Mouse (Mus musculus): ENCODE measurements around the gene Brms1. TPM values are rescaled to one million over a fixed set of nuclear protein-coding genes. Genes with fewer than 3 reads are reported as not detected.

The Brms1 gene
- polyA plus RNA-seq, 1 experiment from 2014 or later, result 27.5 TPM

DNA sequence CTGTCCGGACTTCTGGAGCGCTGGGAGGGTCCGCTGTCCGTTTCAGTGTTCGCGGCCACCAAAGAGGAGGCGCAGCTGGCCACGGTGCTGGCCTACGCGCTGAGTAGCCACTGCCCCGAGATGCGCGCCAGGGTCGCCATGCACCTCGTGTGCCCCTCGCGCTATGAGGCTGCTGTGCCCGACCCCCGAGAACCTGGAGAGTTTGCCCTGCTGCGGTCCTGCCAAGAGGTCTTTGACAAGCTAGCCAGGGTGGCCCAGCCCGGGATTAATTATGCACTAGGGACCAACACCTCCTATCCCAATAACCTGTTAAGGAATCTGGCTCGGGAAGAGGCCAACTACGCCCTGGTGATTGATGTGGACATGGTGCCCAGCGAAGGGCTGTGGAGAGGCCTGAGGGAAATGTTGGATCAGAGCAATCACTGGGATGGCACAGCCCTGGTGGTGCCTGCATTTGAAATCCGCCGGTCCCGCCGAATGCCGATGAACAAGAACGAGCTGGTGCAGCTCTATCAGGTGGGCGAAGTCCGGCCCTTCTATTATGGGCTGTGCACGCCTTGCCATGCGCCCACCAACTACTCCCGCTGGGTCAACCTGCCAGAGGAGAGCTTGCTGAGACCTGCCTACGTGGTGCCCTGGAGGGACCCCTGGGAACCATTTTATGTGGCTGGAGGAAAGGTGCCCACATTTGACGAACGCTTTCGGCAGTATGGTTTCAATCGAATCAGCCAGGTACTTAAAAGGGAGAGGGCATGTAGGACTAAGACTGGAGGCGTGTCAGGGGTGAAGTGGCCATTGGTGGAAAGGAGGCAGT is 1.6 kb upstream of the Brms1 start:
- 0 out of 2 replicates have a peak, but pooled peaks have one; percentile 4 for ATAC-seq (ENCODE audit: insufficient number of reproducible peaks, insufficient read depth, low FRiP score, low read depth)
- WGBS, result 15% methylated on average over 41 of the region's 41 CpGs
- H3K4me3 ChIP-seq (ENCODE audit: control insufficient read depth in 1 of 2, insufficient read depth in 1 of 2, low read depth in 1 of 2, low read length in 2 of 2), result peak overlapping the region; percentile 60 to 70
- H3K9me3 ChIP-seq (ENCODE audit: control insufficient read depth, low read length), result no peaks in the 10 kb centered on the region
- H3K4me1 ChIP-seq (ENCODE audit: control insufficient read depth in 2 of 2, insufficient read depth in 2 of 2, low read length in 2 of 2), result peaks cover 13 to 25% of the 10 kb centered on the region in 2 experiments
- H3K36me3 ChIP-seq (ENCODE audit: control insufficient read depth, insufficient read depth, low read length), result 0 out of 2 replicates have a peak, but pooled peaks cover 12% of the 10 kb centered on the region
- H3K27me3 ChIP-seq (ENCODE audit: control insufficient read depth, insufficient read depth, low read length), result no peaks in the 10 kb centered on the region
- H3K27ac ChIP-seq (replicated peaks in 1 of 2; ENCODE audit: control insufficient read depth in 1 of 2, insufficient read depth in 1 of 2, low read depth in 2 of 2, low read length in 2 of 2), result peak overlapping the region in 1 of 2 experiments; percentile 54; a peak in 2 of 4 replicates
- H3K4me2 ChIP-seq (ENCODE audit: low read length), result peak overlapping the region; percentile 92
- peak overlapping the region; percentile 84 for H3K9ac ChIP-seq (ENCODE audit: low read length)

DNA sequence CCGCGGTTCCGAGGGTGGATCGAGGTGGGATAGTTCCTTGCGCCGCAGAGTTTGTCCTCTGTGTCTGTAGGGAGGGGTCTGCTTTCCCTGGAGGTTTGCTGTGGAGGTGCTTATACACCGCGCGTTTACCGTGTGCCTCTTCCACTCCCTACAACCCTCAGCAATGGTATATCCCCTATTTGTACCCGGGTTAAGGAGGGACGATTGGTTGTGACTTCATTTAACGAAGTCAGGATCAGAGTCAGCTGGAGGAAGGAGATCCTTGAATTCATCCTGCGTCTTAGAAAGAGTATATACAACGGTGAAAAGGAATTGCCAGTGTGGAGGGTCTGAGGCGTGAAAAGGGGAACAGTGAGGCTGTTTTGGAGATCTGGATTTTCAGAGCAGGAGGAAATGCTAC is 434 bp downstream of the Brms1 start:
- Histone ChIP-seq H3K27ac (replicated peaks in 1 of 2; ENCODE audit: control insufficient read depth in 1 of 2, insufficient read depth in 1 of 2, low read depth in 2 of 2, low read length in 2 of 2) (peak overlapping the region; percentile 9 to 61; a peak in 2 of 4 replicates), H3K36me3 (ENCODE audit: control insufficient read depth, insufficient read depth, low read length) (peaks cover 23% of the 10 kb centered on the region), H3K4me1 (ENCODE audit: control insufficient read depth in 2 of 2, insufficient read depth in 2 of 2, low read length in 2 of 2) (peaks cover 13 to 25% of the 10 kb centered on the region in 2 experiments), H3K4me3 (ENCODE audit: control insufficient read depth in 1 of 2, insufficient read depth in 1 of 2, low read depth in 1 of 2, low read length in 2 of 2) (peak overlapping the region; percentile 64 to 78), H3K27me3 (ENCODE audit: control insufficient read depth, insufficient read depth, low read length) (no peaks in the 10 kb centered on the region), H3K9me3 (ENCODE audit: control insufficient read depth, low read length) (no peaks in the 10 kb centered on the region), H3K9ac (ENCODE audit: low read length) (peak overlapping the region; percentile 84), H3K4me2 (ENCODE audit: low read length) (peak overlapping the region; percentile 92)
- ATAC-seq (ENCODE audit: insufficient number of reproducible peaks, insufficient read depth, low FRiP score, low read depth), result no peak
- 1% methylated on average over 16 of the region's 16 CpGs for WGBS

DNA sequence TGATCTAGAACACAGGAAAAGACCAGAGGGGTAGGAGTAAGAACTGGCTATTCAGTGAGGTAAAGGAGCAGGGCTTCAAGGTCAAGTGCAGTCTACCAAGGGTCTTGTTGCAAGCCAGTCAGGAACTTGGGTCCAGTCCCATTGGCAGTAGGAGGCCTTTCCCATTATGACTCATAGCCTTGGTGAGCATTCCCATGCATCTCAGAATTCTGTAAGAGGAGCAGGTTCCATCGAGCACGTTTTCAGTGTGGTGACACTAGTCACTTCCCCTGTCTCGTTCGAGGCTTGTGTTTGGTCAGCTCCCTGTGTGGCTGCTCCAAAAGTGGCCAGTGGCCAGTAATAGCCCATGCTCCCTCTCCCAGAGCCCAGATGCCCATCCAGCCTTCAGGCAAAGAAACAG is 4.4 kb downstream of the Brms1 start:
- WGBS, result 75% methylated on average over 4 of the region's 4 CpGs
- H3K9ac ChIP-seq (ENCODE audit: low read length), result no peak overlapping the region
- H3K36me3 ChIP-seq (ENCODE audit: control insufficient read depth, insufficient read depth, low read length), result peaks cover 56% of the 10 kb centered on the region
- H3K4me2 ChIP-seq (ENCODE audit: low read length), result no peak overlapping the region
- H3K4me3 ChIP-seq (ENCODE audit: control insufficient read depth in 1 of 2, insufficient read depth in 1 of 2, low read depth in 1 of 2, low read length in 2 of 2), result no peak overlapping the region
- peaks cover 5 to 15% of the 10 kb centered on the region in 2 experiments for H3K4me1 ChIP-seq (ENCODE audit: control insufficient read depth in 2 of 2, insufficient read depth in 2 of 2, low read length in 2 of 2)
- no peak overlapping the region for H3K27ac ChIP-seq (replicated peaks in 1 of 2; ENCODE audit: control insufficient read depth in 1 of 2, insufficient read depth in 1 of 2, low read depth in 2 of 2, low read length in 2 of 2)
- H3K9me3 ChIP-seq (ENCODE audit: control insufficient read depth, low read length), result no peaks in the 10 kb centered on the region
- H3K27me3 ChIP-seq (ENCODE audit: control insufficient read depth, insufficient read depth, low read length), result no peaks in the 10 kb centered on the region
- ATAC-seq (ENCODE audit: insufficient number of reproducible peaks, insufficient read depth, low FRiP score, low read depth), result no peak

DNA sequence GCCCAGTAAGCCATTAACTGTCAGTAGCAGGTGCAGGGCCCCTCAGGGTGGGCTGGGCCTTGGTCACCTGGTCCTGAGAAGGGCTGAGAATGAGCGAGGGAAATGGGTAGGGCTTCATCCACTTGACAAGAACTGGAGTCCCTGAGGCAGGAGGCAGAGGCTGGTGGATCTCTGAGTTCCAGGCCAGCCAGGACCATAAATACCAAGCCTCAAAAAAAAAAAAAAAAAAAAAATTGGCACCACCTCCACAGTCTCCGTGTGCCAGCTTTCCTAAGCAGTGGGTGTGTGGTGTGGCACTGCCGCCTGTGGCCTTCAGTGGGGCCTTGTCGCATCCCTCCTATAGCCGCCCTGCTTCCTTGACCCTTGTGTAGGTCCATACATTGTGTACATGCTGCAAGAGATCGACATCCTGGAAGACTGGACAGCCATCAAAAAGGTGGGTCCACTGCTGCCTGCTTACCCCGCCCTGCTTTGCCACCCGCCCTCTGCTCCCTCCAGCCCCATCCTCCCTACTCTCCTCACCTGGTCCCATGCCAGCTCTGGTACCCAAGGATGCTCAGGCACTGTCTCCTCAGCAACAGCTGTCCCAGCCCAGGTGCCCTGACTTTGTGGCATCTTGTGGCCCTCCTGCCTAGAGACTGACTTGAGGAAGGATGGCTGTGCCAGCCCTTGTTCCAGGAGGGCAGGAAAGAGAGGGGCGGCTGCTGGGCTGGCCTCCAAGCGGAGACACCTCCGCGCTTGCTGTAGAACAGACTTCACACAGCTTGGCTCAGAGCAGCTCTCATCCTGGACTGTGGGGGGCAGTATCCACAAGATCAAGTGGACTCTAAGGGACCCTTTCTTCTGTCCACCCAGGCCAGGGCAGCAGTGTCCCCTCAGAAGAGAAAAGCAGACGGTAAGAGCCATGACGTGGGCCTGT is 7.2 kb downstream of the Brms1 start:
- WGBS, result 85% methylated on average over 14 of the region's 14 CpGs
- Histone ChIP-seq H3K4me1 (ENCODE audit: control insufficient read depth in 2 of 2, insufficient read depth in 2 of 2, low read length in 2 of 2) (peaks cover 17 to 30% of the 10 kb centered on the region in 2 experiments), H3K4me3 (ENCODE audit: control insufficient read depth in 1 of 2, insufficient read depth in 1 of 2, low read depth in 1 of 2, low read length in 2 of 2) (no peak overlapping the region), H3K9me3 (ENCODE audit: control insufficient read depth, low read length) (no peaks in the 10 kb centered on the region), H3K9ac (ENCODE audit: low read length) (no peak overlapping the region), H3K4me2 (ENCODE audit: low read length) (no peak overlapping the region), H3K27me3 (ENCODE audit: control insufficient read depth, insufficient read depth, low read length) (peaks cover 10% of the 10 kb centered on the region; the same call in 1 of the 2 replicates), H3K27ac (replicated peaks in 1 of 2; ENCODE audit: control insufficient read depth in 1 of 2, insufficient read depth in 1 of 2, low read depth in 2 of 2, low read length in 2 of 2) (no peak overlapping the region), H3K36me3 (ENCODE audit: control insufficient read depth, insufficient read depth, low read length) (peaks cover 47% of the 10 kb centered on the region)
- ATAC-seq (ENCODE audit: insufficient number of reproducible peaks, insufficient read depth, low FRiP score, low read depth), result no peak

DNA sequence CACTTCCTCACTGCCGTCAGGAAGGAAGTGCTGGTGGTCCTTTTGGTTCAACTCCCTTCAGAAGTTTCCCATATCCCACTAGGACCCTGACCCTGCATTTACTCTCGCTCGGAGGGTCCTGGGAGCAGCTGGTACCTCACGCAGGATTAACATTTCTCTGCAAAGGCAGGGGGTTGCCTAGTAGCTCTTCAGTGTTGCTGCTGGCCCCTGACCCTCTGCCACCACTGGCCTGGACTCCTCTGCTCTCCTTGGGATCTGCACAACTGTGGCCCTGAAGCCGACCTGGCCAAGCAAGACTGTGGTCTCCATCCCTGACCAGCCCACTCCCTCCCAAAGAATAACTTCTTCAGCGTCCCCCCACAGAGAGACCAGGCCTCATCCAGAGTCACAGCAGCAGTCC is 8.2 kb downstream of the Brms1 start:
- Histone ChIP-seq H3K4me1 (ENCODE audit: control insufficient read depth in 2 of 2, insufficient read depth in 2 of 2, low read length in 2 of 2) (peaks cover 17 to 30% of the 10 kb centered on the region in 2 experiments), H3K27ac (replicated peaks in 1 of 2; ENCODE audit: control insufficient read depth in 1 of 2, insufficient read depth in 1 of 2, low read depth in 2 of 2, low read length in 2 of 2) (no peak overlapping the region), H3K9ac (ENCODE audit: low read length) (no peak overlapping the region), H3K4me2 (ENCODE audit: low read length) (no peak overlapping the region), H3K9me3 (ENCODE audit: control insufficient read depth, low read length) (no peaks in the 10 kb centered on the region), H3K27me3 (ENCODE audit: control insufficient read depth, insufficient read depth, low read length) (peaks cover 12% of the 10 kb centered on the region; the same call in 1 of the 2 replicates), H3K4me3 (ENCODE audit: control insufficient read depth in 1 of 2, insufficient read depth in 1 of 2, low read depth in 1 of 2, low read length in 2 of 2) (no peak overlapping the region), H3K36me3 (ENCODE audit: control insufficient read depth, insufficient read depth, low read length) (peaks cover 45% of the 10 kb centered on the region)
- 80% methylated on average over 6 of the region's 6 CpGs for WGBS
- no peak for ATAC-seq (ENCODE audit: insufficient number of reproducible peaks, insufficient read depth, low FRiP score, low read depth)

DNA sequence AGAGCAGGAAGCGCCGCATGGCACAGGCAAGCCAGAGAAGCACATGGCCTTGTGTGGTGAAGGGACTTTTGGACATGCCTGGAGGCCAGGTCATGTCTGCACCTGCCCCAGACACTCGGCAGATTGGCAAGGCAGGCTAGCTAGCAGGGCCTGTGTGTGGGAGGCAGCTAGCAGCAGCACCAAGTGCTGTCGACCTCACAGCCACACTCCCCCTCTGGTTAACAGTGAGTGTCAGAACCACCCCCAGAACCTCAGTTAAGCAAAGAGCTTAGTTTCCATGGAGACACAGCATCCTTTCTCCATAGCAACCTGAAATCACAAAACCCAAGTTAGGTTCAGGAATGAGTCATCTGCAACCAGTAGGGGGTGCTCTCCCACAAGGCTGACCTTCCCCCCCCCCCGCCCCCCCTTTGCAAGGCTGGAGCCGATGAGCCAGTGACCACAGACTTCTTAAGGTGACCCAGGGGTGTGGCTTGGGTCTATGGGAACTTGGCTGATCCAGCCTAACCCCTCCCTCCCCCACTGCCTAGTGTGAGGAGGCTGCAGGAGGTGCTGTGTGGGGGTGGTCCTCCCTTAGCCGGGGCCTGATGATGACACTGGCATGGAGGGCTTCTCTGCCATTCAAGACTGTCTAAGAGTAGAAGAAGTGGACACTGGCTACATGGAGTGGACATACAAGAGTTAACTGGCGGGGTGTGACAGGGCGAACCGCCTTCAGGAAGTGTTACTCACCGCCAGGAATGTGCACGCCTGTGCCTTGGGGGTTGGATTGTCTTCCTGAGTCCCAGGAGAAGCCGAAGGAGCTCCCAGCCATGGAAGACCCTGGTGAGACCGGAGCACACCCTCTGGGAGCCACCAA is 9.1 kb downstream of the Brms1 start, which contains the start of gene Rin1:
Gene Rin1 (plus strand): TSS at position 435 of the 859 bp plus-strand sequence.
- peaks cover 45% of the 10 kb centered on the region for H3K36me3 ChIP-seq (ENCODE audit: control insufficient read depth, insufficient read depth, low read length)
- peaks cover 12% of the 10 kb centered on the region; the same call in 1 of the 2 replicates for H3K27me3 ChIP-seq (ENCODE audit: control insufficient read depth, insufficient read depth, low read length)
- H3K27ac ChIP-seq (replicated peaks in 1 of 2; ENCODE audit: control insufficient read depth in 1 of 2, insufficient read depth in 1 of 2, low read depth in 2 of 2, low read length in 2 of 2), result peak within 1 kb of the TSS; percentile 17 to 53; a peak in 2 of 4 replicates
- WGBS, result 16% methylated on average over 14 of the region's 14 CpGs
- H3K9ac ChIP-seq (ENCODE audit: low read length), result peak within 1 kb of the TSS; percentile 61
- 0 out of 2 replicates have a peak, but pooled peaks have one; percentile 6 for ATAC-seq (ENCODE audit: insufficient number of reproducible peaks, insufficient read depth, low FRiP score, low read depth)
- H3K4me1 ChIP-seq (ENCODE audit: control insufficient read depth in 2 of 2, insufficient read depth in 2 of 2, low read length in 2 of 2), result peaks cover 17 to 30% of the 10 kb centered on the region in 2 experiments
- peak within 1 kb of the TSS; percentile 18 to 33 for H3K4me3 ChIP-seq (ENCODE audit: control insufficient read depth in 1 of 2, insufficient read depth in 1 of 2, low read depth in 1 of 2, low read length in 2 of 2)
- no peaks in the 10 kb centered on the region for H3K9me3 ChIP-seq (ENCODE audit: control insufficient read depth, low read length)
- H3K4me2 ChIP-seq (ENCODE audit: low read length), result peak within 1 kb of the TSS; percentile 69
